Mouse (Mus musculus) brain, embryonic 14.5 days (tissue): ENCODE measurements at regions not wholly inside any gene's neighbourhood (a gene's known extent, or its start where the extent isn't known, plus 50 kb on each side); places are given as distances from the start of the nearest gene placed in this dataset.

ENCODE experiments used
- CTCF ChIP-seq: fragments of 200-500 bp; IDR thresholded peaks from 2 replicates; pipeline ENCODE4 v1.5.1; 2012; ENCODE audit warnings: inconsistent platforms, mild to moderate bottlenecking, moderate library complexity, borderline replicate concordance; ENCODE audit not compliant: insufficient read depth, insufficient read length; ENCODE audit errors: extremely low read depth
- POLR2A ChIP-seq: fragments of 200-500 bp; IDR thresholded peaks from 2 replicates; pipeline ENCODE4 v1.6.1; 2012; ENCODE audit warnings: mild to moderate bottlenecking, inconsistent platforms, borderline replicate concordance; ENCODE audit not compliant: poor library complexity, insufficient read depth, insufficient read length, severe bottlenecking; ENCODE audit errors: extremely low read depth

- no peak for TF ChIP-seq CTCF
- TF ChIP-seq POLR2A = no peak
Measured at GRCm38 (mm10) chr17:77877016-77877415, 323.0 kb upstream of the Crim1 start.
